Mouse (Mus musculus) cerebellum, adult 9-10 months (tissue): Measurements from ENCODE around the gene Mdm4.
"Not testable (repeated sequence)": the region's sequence is repeated elsewhere in the genome, so short reads cannot be mapped to it uniquely, and the experiment has no call there.

Experiments
- DNase-seq: peaks from one replicate; pipeline ENCODE4 v3.0.0; 2022

Mdm4 gene

DNA sequence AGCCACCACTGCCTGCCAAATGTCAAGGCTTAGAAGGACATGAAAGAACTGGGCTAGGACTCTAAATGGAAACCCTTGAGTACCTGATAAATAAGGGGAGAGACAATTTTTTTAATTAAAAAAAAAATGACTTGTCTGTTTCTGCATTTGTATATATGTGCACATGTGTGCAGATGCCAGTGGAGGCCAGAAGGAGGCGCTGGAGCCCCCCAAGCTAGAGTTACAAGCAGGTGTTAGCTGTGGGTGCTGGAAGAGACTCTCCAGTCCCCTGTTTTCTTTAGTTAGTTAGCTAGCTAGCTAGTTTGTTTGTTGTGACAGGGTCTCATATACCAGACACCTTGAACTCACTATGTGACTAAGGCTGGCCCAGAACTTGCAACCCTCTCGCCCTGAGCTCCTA is 21.5 kb upstream of the Mdm4 start:
- no peak for DNase-seq

DNA sequence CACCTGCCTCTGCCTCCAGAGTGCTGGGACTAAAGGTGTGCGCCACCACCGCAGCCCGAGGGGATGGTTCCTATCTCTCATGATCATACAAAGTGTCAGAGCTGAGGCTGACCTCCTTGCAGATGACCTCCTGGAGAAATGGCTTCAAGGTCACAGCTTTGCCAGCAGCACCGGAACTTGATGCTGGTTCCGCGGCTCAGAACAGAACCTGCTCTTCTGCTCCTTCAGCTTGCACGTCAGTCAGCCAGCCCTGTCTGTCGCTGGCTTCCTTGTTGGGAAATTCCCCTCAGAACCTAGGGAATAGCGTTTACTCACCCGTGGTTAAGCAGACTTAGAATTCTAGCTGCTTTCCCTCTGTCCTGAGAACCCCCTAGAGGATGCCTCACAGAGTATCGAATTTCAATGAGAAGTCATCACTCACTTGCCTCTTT is 19.7 kb upstream of the Mdm4 start:
- no peak for DNase-seq

DNA sequence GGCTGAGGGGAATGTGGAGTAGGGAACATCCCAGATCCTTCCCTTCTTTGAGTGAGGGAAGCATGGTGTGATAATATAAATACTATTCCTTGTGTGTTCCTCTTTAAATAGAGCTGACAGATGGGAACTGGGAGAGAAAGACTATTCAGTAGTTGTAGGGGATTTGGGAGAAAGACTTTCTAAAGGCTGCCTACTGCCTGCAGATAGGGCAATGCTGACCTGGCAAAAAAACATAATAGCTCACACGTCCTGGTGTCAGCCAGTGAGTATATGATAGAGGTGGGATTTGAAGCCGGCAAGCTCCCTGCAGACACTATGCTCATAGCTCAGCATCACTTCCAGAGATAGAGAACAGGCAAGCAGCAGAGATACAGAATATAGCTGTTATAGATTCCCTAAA is 18.3 kb upstream of the Mdm4 start:
- no peak for DNase-seq

DNA sequence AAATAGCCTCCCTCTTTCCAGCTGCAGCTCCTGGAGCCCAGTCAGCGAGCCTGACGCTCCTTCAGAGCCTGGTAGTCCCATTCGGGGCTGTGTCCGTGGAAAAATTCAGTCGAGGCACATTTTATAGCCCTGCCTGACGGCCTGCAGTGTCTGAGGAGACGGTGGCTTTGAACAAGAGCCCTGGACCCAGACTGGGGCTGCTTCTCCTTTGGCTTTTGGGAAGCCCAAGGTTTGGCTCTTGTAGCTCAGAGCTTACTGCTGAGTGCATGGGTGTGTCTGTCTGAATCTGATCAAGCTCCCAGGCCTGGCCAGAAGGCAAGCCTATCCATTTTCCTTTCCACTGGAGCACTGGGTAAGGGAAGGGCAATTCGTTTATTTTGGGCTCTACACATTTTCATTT is 17.2 kb upstream of the Mdm4 start:
- no peak for DNase-seq

DNA sequence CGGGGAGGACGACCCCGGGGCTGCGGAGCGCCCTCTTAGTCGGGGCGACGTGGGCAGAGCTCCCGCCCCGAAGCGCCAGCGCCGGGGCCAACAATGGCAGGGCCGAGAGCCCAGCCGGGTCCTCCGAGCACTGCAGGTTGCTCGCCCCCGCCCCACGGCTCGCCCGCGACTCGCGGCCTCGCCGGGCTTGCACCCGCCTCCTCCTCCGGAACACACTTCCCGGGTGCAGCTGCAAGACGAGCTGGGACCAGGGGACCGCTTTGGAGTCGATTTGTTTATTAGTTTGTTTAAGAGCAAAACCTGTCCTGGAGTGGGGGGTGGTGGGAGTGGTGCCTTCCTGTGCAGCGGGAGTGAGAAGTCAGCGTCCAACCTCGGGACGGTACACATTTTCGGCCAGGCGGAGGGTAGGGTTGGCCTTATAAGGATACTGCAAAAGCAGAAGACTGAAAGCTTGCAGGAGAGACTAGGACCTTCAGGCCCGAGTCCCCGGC is 16.1 kb upstream of the Mdm4 start:
- DNase-seq, result peak; percentile 38

DNA sequence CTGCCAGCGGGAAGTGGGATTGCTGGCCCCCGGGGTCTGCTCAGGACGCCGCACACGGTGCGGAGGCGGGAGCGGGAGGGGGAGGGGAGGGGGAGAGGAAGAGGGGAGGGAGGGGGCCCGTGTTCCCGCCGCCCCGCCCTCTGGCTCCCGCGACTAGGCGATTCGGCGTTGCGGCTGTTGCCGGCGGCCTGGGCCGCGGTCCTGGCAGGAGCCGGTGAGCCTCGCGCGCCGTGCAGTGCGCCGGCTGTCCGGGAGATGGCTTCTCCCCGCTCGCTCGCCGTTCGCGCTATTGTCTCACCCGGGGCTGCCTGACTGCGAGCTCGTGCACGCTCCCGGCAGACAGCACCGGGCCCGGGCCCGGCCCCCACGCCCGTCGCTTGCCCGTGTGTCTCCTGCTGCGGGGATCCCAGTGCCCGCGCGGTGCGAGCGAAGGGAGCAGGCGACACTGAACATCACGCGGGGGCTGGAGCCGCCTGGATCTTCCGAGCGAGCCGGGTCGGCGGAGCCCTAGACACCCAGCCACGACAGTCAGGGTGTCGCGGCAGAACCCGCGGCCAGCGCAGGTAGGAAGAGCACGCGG is 15.6 kb upstream of the Mdm4 start:
- DNase-seq, result peak; percentile 74

DNA sequence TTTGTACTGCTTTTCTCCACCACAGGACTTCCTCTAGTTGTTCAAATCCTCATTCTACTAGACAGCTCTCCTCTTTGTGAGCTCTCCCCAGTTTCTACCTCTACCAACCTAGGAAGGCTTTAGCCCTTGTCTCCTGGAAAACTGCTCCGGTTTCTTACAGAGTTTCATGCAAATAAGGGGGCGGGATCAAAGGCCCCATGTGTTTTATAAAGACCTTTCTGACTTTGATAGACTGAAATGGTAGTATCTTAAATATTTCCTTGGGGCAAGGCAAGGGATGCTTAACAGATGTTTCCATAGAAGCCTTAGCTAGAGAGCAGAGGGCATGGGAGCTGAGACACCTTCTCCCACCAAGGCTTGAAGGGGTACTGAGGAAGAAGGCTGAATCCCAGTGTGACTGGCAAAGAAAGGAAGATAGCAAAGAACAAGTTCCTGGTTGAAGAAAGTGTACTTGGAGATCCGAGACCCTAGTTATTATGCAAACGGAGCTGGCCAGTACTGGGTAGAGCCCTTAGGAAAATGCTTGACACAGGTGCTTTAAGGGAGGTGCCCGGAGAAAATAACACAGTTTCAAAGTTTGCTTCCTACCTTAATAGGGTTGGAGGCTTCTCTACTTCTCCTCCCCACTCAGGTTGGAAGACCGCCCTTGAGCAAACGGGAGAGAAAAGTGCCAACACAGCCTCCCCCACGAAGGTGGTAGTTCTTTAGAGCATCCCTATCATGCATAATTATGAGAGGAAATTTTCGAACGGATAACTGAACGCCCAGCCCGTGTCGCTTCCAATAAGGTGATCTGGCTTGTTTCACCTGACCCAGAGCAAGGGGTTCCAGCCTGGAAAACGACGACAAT is 14.9 kb upstream of the Mdm4 start, which contains the start of gene Pik3c2b:
TSS of gene Pik3c2b (plus strand) at position 657 of the 850 bp plus-strand sequence.
- no peak for DNase-seq

DNA sequence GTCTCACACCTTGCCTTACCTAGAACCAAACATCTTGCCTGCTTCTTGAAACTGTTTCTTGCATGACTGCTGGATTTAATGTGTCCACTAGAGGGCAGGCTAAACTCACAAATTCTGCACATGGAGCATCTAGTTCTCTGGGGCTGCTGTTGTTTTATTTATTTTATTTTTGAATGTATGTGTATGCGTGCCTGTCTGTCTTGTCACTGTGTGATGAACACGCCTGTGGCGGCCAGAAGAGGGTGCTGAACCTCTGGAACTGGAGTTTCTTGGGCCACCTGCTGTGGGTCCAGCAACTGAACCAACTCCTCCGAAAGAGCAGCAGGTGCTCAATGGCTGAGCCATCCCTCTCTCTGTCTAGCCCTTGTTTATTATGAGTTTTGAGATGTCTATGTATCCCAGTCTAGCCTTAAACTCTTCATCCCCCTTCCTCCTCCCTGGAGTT is 9.2 kb upstream of the Mdm4 start:
- peak; percentile 76 for DNase-seq

DNA sequence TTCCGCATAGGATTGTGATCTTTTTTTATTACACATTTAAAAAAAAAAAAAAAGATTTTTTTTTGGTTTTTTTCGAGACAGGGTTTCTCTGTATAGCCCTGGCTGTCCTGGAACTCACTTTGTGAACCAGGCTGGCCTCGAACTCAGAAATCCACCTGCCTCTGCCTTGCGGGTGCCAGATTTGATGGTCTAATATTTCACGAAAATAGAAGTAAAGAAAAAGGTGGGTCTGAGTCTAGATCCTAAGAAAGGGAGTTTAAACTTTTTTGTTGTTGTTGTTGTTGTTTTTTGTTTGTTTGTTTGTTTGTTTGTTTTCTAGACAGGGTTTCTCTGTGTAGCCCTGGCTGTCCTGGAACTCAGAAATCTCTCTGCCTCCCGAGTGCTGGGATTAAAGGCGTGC is 4.3 kb upstream of the Mdm4 start:
- not testable (repeated sequence) for DNase-seq

DNA sequence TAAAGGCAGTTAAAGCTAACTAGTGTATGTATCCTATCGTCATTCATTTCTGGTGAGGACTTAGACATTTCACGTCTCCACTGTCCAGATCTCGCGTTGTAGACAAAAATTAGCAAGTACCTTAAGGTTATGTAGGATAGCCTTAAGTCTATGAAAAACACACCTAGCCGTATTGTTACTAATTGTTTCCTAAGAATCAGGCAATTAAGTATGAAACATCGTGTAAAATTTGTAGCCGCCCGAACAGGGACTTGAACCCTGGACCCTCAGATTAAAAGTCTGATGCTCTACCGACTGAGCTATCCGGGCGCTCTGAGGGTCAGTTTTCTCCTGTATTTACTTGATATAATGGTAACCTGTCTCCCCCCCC is 3.7 kb upstream of the Mdm4 start:
- peak; percentile 72 for DNase-seq

DNA sequence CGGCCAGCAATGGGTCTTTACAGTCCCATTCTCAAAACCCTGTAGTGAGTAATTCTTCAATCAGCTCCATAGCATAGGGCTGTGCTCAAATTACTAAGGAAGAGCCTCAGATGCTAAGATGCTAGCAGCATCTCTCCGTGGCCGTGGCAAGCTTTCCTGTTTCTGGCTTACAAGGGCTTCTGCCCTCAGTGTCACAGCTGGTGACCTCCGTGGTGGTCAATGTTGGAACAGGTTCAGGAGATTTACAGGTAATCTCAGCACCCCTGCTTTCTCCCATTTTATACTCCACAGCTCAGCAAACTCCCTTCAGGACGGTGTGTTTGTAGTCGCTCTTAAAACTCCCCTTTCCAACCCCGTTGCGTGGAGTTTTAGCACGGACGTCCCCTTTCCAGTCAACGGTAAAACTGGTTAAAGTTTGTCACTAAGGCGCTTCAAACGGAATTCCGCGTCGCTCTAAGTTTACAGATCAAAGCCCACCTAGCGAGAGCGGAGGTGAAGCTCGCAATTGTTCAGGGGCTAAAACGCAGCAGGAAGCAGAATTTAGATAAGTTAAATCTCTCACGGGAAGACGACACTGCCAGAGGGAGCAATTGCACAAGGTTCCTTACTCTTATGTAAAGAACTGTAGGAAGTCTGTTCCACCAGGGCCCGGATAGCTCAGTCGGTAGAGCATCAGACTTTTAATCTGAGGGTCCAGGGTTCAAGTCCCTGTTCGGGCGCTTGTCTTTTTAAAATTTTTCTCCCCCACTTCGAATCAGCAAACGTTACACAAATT is 3.1 kb upstream of the Mdm4 start:
- peak; percentile 81 for DNase-seq

DNA sequence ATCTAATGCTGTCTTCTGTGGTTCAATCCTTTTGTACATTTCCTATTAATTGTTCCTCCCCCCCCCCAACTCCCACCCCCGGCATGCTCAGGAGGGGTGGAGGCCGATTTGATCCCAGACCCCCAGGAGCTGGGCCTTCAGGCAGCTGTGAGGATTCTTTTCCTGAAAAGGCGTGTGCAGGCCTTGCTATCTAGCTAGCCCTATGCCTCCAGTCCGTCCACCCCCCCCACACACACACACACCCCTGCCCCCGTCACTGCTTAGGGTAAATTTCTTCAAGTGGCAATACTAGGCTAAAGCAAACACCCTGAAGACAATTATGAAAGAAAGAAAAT is 2.6 kb upstream of the Mdm4 start:
- DNase-seq, result no peak

DNA sequence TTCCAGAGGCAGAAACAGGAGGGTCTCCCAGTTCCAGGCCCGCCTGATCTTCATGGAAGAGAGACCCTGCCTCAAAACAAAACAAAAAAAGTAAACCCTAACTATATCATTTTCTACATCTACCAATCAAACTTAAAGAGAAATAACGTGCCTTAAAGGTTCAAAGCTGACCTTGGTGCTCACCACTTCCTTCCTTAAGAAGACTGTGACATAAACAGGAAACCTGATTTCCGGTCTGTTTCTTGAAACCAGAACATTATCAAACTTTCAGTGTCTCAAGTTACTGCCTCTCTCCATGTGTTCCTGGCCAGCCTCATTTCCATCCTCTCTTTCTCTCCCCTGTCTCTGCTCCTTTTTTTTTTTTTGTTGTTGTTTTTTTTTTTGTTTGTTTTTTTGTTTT is 617 bp downstream of the Mdm4 start:
- no peak for DNase-seq

DNA sequence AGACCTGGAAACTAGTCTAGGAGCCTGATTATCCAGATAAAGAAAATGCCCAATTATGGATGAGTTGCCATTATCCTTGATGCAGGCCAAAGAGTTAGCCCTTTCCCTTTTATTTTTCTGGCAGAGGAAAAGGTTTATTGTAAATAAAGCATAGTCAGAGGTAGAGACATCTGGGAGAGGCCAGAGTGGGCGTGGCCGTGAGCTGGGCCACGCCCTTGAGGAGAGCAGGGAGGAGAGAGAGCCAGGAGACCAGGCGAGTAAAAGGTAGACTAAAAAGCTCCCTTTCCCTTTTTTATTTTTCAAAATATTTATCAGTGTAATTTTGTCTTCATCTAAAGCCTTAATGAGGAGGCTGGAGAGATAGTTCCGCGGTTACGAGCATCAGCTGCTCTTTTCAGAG is 2.4 kb downstream of the Mdm4 start:
- no peak for DNase-seq

DNA sequence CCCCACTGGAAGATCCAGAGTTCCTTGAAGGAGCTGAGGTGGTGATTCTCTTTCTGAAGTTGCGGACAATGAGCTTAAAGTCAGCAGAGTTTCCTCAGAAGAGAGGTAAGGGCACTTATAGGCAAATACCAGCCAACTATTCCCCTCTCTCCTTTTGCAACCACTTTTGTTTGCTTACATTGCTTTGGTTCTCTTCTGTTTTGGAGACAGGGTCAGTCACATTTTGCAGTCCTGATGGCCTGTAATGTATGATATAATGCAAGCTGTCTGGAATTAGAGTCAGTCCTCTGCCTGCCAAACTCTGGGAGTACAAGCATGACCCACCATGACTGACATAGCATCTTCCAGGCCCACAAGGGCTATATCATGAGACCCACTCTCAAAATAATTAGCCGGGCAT is 3.2 kb downstream of the Mdm4 start:
- no peak for DNase-seq

DNA sequence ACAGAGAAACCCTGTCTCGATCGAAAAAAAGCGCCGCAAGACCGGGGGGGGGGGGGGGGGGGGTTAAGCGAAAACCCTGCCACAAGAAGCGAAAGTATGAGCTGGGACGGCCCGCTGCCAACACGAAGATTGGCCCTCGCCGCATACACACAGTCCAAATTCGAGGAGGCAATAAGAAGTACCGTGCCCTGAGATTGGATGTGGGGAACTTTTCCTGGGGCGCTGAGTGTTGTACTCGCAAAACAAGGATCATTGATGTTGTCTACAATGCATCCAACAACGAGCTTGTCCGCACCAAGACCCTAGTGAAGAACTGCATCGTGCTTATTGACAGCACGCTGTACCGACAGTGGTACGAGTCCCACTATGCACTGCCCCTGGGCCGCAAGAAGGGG is 4.6 kb downstream of the Mdm4 start:
- not testable (repeated sequence) for DNase-seq

DNA sequence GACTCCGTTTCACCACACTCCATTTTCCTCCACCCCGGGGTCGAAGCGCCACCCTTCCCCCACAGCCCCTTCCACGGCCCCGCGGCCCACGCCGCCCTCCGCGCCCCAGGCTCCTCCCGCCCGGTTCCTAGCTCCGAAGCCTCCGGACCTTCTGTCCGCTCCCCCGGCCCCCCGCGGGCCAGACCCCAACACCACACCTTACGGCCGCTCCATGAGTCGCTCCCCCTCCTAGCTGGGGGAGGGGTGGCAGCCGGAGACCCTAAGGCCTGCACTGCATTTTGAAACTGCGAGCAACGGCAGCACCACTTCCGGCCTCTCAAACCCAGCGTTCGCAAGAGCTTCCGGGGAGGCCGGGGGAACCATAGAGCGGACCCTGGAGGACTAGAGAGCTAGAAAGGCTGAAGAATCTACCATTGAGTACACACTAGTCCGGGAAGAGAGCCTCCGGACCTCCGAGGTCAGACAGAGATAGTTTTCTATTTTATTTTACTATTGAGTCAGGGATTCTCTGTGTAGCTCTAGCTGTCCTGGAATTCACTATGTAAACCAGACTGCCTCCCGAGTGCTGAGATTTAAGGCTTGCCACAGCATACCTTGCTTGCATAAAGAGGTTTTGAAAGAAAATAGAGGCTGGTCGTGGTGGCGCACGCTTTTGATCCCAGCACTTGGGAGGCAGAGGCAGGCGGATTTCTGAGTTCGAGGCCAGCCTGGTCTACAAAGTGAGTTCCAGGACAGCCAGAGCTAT is 5.1 kb downstream of the Mdm4 start:
- peak; percentile 91 for DNase-seq

DNA sequence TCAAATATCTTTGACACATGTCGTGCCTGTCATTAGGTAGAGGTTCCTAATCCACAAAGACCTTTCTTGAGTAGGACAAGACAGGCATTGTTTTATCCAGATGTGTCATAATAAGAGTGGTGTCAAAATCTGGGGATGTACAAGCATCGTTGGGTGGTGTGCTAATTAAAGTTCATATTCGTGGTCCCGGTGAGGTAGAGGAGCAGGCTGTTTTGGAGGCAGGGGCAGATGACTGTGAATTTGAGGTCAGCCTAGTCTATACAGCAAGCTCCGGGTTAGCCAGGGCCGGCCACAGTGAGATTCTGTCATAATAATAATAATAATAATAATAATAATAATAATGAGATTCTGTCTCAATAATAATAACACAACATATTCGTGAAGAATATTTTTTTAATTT is 5.9 kb downstream of the Mdm4 start:
- DNase-seq, result no peak

DNA sequence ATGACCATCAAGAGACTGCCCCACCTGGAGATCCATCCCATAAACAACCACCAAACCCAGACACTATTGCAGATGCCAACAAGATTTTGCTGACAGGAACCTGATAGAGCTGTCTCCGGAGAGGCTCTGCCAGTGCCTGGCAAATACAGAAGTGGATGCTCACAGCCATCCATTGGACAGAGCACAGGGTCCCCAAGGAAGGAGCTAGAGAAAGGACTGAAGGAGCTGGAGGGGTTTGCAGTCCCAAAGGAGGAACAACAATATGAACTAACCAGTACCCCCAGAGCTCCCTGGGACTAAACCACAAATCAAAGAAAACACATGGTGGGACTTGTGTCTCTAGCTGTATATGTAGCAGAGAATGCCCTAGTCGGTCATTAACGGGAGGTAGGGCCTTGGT is 6.6 kb downstream of the Mdm4 start:
- DNase-seq, result not testable (repeated sequence)

DNA sequence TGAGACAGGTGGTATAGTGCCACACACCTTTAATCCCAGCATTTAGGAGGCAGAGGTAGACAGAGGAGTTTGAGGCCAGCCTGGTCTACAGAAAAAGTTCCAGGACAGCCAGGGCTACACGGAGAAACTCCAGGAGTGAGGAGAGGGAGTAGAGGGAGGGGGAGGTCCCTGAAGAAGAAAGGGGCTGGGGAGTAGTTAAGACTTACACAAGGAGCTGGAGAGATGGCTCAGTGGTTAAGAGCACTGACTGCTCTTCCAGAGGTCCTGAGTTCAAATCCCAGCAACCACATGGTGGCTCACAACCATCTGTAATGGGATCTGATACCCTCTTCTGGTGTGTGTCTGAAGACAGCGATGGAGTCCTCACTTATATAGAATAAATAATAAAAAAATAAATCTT is 8.4 kb downstream of the Mdm4 start:
- DNase-seq, result not testable (repeated sequence)

DNA sequence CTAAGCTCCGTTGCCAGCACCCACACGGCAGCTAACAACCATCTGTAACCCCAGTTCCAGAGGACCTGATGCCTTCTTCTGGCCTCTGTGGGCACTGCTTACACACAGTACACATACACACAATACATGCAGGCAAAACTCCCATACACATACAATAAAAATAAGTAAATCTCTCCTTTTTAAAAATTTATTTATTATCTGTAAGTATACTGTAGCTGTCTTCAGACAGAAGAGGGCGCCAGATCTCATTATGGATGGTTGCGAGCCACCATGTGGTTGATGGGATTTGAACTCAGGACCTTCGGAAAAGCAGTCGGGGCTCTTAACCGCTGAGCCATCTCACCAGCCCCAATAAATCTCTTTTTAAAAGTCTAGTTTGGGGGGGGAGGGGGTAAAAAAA is 9.0 kb downstream of the Mdm4 start:
- no peak for DNase-seq

DNA sequence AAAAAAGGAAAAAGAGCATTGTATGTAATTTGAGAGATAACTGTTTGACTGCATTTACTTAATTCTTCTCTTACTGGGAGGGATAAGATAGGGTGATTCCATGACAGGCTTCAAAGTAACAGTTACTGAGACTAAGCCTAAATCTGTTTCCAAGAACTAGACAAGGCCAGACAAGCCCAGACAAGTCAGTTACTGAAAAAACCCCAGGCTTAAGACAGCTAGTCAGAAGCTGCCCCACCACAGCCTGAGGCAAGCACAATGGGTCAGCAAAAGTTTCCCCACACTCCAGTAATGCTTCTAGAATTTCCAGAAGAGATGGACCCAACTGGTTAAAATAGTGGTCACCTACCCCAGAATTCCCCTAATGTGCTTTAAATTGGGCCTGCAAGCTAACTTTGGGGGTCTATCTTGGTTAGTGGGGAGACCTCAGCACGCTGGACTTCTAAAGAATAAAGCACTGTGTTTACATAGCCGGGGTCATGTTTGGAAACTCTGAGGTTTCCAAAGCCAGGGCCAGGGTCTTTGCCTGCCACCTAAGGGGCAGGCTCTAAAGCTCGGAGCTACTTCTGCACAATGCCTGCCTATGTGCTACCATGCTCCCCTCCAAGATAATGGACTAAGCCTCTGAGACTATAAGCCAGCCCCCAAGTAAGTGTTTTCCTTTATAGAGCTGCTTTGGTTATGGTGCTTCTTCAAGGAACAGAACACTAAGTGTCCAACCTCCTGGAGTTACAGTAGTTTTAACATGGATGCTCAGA is 10.0 kb downstream of the Mdm4 start:
- no peak for DNase-seq
